ENCODE assay signal across 11 mouse cellular contexts in genomic region chr8:119258642-119259041, GRCm38 (mm10).
DNase-seq lines count a peak whose midpoint lies in the region; ATAC-seq and TF ChIP-seq lines count a peak whose summit lies in the region.
"Had no signal": no experiment of that assay in that cellular context is flagged by ENCODE, and none has a peak within 500 bp of the region (broad histone marks: within the 10 kb centered on the region; RNA-seq: fewer than 3 reads in every experiment).

No protein-coding gene starts in this region.

- no peaks in the 10 kb centered on the region for H3K36me3 ChIP-seq in hindbrain, postnatal 0 days (ENCODE audit: insufficient read depth, low read length)
- no peaks in the 10 kb centered on the region for H3K36me3 ChIP-seq in hindbrain, embryonic 14.5 days (replicated peaks; ENCODE audit: control insufficient read depth, insufficient read depth)
- H3K36me3 ChIP-seq in limb, embryonic 14.5 days (ENCODE audit: control insufficient read depth, insufficient read depth, low read length) = no peaks in the 10 kb centered on the region
- H3K36me3 ChIP-seq in intestine, postnatal 0 days (ENCODE audit: control insufficient read depth, insufficient read depth) = no peaks in the 10 kb centered on the region

- H3K4me1 ChIP-seq in hindbrain, postnatal 0 days (ENCODE audit: insufficient read depth, low read length) = no peaks in the 10 kb centered on the region
- no peaks in the 10 kb centered on the region for H3K4me1 ChIP-seq in hindbrain, embryonic 14.5 days (replicated peaks; ENCODE audit: control insufficient read depth, insufficient read depth, low read length)
- no peaks in the 10 kb centered on the region for H3K4me1 ChIP-seq in limb, embryonic 14.5 days (ENCODE audit: control insufficient read depth, insufficient read depth, low read length)
- H3K4me1 ChIP-seq in intestine, postnatal 0 days (replicated peaks; ENCODE audit: control insufficient read depth, insufficient read depth, low read length) = no peaks in the 10 kb centered on the region

- TF ChIP-seq CTCF in hindbrain, postnatal 0 days (IDR thresholded peaks at IDR 0.05; ENCODE audit: low read depth) = no peak
- TF ChIP-seq CTCF in intestine, postnatal 0 days (IDR thresholded peaks at IDR 0.05; ENCODE audit: low read depth) = no peak

- H3K27me3 ChIP-seq in hindbrain, postnatal 0 days (ENCODE audit: insufficient read depth, low read length) = no peaks in the 10 kb centered on the region
- H3K27me3 ChIP-seq in hindbrain, embryonic 14.5 days (ENCODE audit: control insufficient read depth, insufficient read depth, low read length) = no peaks in the 10 kb centered on the region
- no peaks in the 10 kb centered on the region for H3K27me3 ChIP-seq in limb, embryonic 14.5 days (ENCODE audit: control insufficient read depth, insufficient read depth, low read length)
- no peaks in the 10 kb centered on the region for H3K27me3 ChIP-seq in intestine, postnatal 0 days (replicated peaks; ENCODE audit: control insufficient read depth, insufficient read depth, low read length)

- TF ChIP-seq POLR2A in limb, embryonic 14.5 days (IDR thresholded peaks at IDR 0.05; ENCODE audit: borderline replicate concordance, extremely low read depth, insufficient read depth, insufficient read length) = no peak

- no peak for ATAC-seq in hindbrain, postnatal 0 days
- ATAC-seq in hindbrain, embryonic 14.5 days (ENCODE audit: low FRiP score) = no peak
- ATAC-seq in limb, embryonic 14.5 days (ENCODE audit: low FRiP score, low read depth) = no peak
- ATAC-seq in intestine, postnatal 0 days = no peak

- H3K27ac ChIP-seq in hindbrain, postnatal 0 days = no peak overlapping the region
- no peak overlapping the region for H3K27ac ChIP-seq in hindbrain, embryonic 14.5 days
- H3K27ac ChIP-seq in limb, embryonic 14.5 days (replicated peaks; ENCODE audit: low read depth, low read length) = no peak overlapping the region
- no peak overlapping the region for H3K27ac ChIP-seq in intestine, postnatal 0 days (ENCODE audit: low read depth, low read length)

- peak; percentile 20 for DNase-seq in hindbrain, postnatal 0 days (ENCODE audit: low spot score)
- DNase-seq in hindbrain, embryonic 14.5 days (ENCODE audit: low spot score) = no peak
- peak; percentile 31 for DNase-seq in Muller cell, postnatal 12 days (ENCODE audit: inconsistent ontology term)
- DNase-seq in embryo, embryonic 11.5 days (ENCODE audit: low read depth, low spot score) = peak; percentile 40
- peak; percentile 72 for DNase-seq in limb, embryonic 14.5 days (ENCODE audit: low spot score)
- DNase-seq in cerebellum, postnatal 4 days (ENCODE audit: low spot score in 2 of 2) = no peak
- DNase-seq in spleen, postnatal 10 days (ENCODE audit: low spot score in 2 of 2) = no peak
- DNase-seq: cerebellum, postnatal 25 days; gastrocnemius, postnatal 25 days; right cerebral cortex, postnatal 25 days had no signal

- no peak overlapping the region for H3K4me3 ChIP-seq in hindbrain, postnatal 0 days (ENCODE audit: low read length)
- H3K4me3 ChIP-seq in hindbrain, embryonic 14.5 days (replicated peaks; ENCODE audit: low read length) = no peak overlapping the region
- H3K4me3 ChIP-seq in limb, embryonic 14.5 days (replicated peaks; ENCODE audit: low read length) = no peak overlapping the region
- no peak overlapping the region for H3K4me3 ChIP-seq in intestine, postnatal 0 days (ENCODE audit: low read depth, low read length)

- H3K9ac ChIP-seq in hindbrain, postnatal 0 days (replicated peaks; ENCODE audit: low read length) = no peak overlapping the region
- no peak overlapping the region for H3K9ac ChIP-seq in hindbrain, embryonic 14.5 days
- no peak overlapping the region for H3K9ac ChIP-seq in limb, embryonic 14.5 days (ENCODE audit: low read depth, low read length, severe bottlenecking)
- H3K9ac ChIP-seq in intestine, postnatal 0 days (ENCODE audit: low read depth, low read length) = no peak overlapping the region

- no peaks in the 10 kb centered on the region for H3K9me3 ChIP-seq in hindbrain, postnatal 0 days (ENCODE audit: low read length)
- no peaks in the 10 kb centered on the region for H3K9me3 ChIP-seq in hindbrain, embryonic 14.5 days (ENCODE audit: control insufficient read depth, low read length)
- H3K9me3 ChIP-seq in limb, embryonic 14.5 days (ENCODE audit: control insufficient read depth, low read length) = no peaks in the 10 kb centered on the region
- H3K9me3 ChIP-seq in intestine, postnatal 0 days (ENCODE audit: control insufficient read depth) = no peaks in the 10 kb centered on the region

- no peak overlapping the region for H3K4me2 ChIP-seq in hindbrain, postnatal 0 days (ENCODE audit: low read depth, low read length)
- H3K4me2 ChIP-seq in hindbrain, embryonic 14.5 days (replicated peaks) = no peak overlapping the region
- no peak overlapping the region for H3K4me2 ChIP-seq in limb, embryonic 14.5 days (replicated peaks; ENCODE audit: low read depth, low read length, severe bottlenecking)
- H3K4me2 ChIP-seq in intestine, postnatal 0 days (replicated peaks; ENCODE audit: low read depth) = no peak overlapping the region

- 48% methylated on average over 11 of the region's 11 CpGs for WGBS in hindbrain, postnatal 0 days
- WGBS in hindbrain, embryonic 14.5 days = 41% methylated on average over 11 of the region's 11 CpGs
- WGBS in limb, embryonic 14.5 days = 34% methylated on average over 10 of the region's 11 CpGs
- 30% methylated on average over 11 of the region's 11 CpGs for WGBS in intestine, postnatal 0 days

Comparison
In these comparisons a context has a peak if more than half of its experiments do, and no peak if none do; other contexts are left out.
1. DNase-seq: peak in hindbrain, postnatal 0 days (single experiment), Muller cell, postnatal 12 days (single experiment), embryo, embryonic 11.5 days (single experiment) and limb, embryonic 14.5 days (single experiment); none in hindbrain, embryonic 14.5 days (single experiment), cerebellum, postnatal 4 days (0 of 2) and spleen, postnatal 10 days (0 of 2).